8 mouse cellular contexts compared by ENCODE assay signal in genomic region chr1:134955050-134955636, GRCm38 (mm10). TPM values are rescaled to one million over a fixed set of nuclear protein-coding genes. Genes with fewer than 3 reads are reported as not detected.
DNase-seq lines count a peak whose midpoint lies in the region; ATAC-seq lines count a peak whose summit lies in the region.

No protein-coding gene starts in this region.

- peak; percentile 10 for DNase-seq in CD4-positive helper T cell, adult 2 months (ENCODE audit: low read depth, low spot score)
- DNase-seq in embryonic facial prominence, embryonic 14.5 days (ENCODE audit: low spot score), result no peak
- no peak for DNase-seq in limb, embryonic 10.5 days (ENCODE audit: low spot score)
- DNase-seq in naive thymus-derived CD4-positive, alpha-beta T cell, adult 2 months (ENCODE audit: low read depth), result peak; percentile 15
- DNase-seq in thymus, postnatal 36 days, result no peak
- DNase-seq in left cerebral cortex, postnatal 36 days (ENCODE audit: low spot score in 2 of 2), result no peak

- H3K9me3 ChIP-seq in erythroblast, embryonic 14.5 days (ENCODE audit: control insufficient read depth, low read length), result no peaks in the 10 kb centered on the region
- H3K9me3 ChIP-seq in embryonic facial prominence, embryonic 14.5 days (ENCODE audit: control insufficient read depth, low read length), result no peaks in the 10 kb centered on the region
- no peaks in the 10 kb centered on the region for H3K9me3 ChIP-seq in limb, embryonic 10.5 days (replicated peaks)

- no peak for ATAC-seq in erythroblast, adult 5-6 weeks (replicated peaks; ENCODE audit: low FRiP score, poor library complexity, severe bottlenecking)
- ATAC-seq in embryonic facial prominence, embryonic 14.5 days (ENCODE audit: low read depth), result peak; percentile 2; the same call in 1 of the 2 replicates

- peak overlapping the region; percentile 83 for H3K9ac ChIP-seq in embryonic facial prominence, embryonic 14.5 days (ENCODE audit: low read depth, low read length)

- H3K4me1 ChIP-seq in erythroblast, embryonic 14.5 days (ENCODE audit: control insufficient read depth), result peaks cover 27% of the 10 kb centered on the region
- peaks cover 9% of the 10 kb centered on the region for H3K4me1 ChIP-seq in embryonic facial prominence, embryonic 14.5 days (ENCODE audit: control insufficient read depth, insufficient read depth, low read length)
- H3K4me1 ChIP-seq in limb, embryonic 10.5 days, result peaks cover 17% of the 10 kb centered on the region

- WGBS in embryonic facial prominence, embryonic 14.5 days, result 3% methylated on average over 14 of the region's 16 CpGs
- WGBS in limb, embryonic 10.5 days, result 6% methylated on average over 16 of the region's 16 CpGs

- peak overlapping the region; percentile 82 for H3K27ac ChIP-seq in embryonic facial prominence, embryonic 14.5 days (replicated peaks; ENCODE audit: low read depth, low read length)
- H3K27ac ChIP-seq in limb, embryonic 10.5 days, result peak overlapping the region; percentile 92

- H3K27me3 ChIP-seq in erythroblast, embryonic 14.5 days (ENCODE audit: control insufficient read depth), result no peaks in the 10 kb centered on the region
- no peaks in the 10 kb centered on the region for H3K27me3 ChIP-seq in embryonic facial prominence, embryonic 14.5 days (replicated peaks; ENCODE audit: control insufficient read depth, insufficient read depth, low read length)
- no peaks in the 10 kb centered on the region for H3K27me3 ChIP-seq in limb, embryonic 10.5 days (ENCODE audit: low read depth, poor library complexity, severe bottlenecking)

- peak overlapping the region; percentile 90 for H3K4me2 ChIP-seq in embryonic facial prominence, embryonic 14.5 days (ENCODE audit: low read depth, low read length)

- intact Hi-C loops in left cerebral cortex, postnatal 36 days (cut with DNase I), result loop anchor here (5.0 kb wide), 1 partner anchor 43 kb away; no protein-coding TSS in a partner anchor

- H3K36me3 ChIP-seq in erythroblast, embryonic 14.5 days (ENCODE audit: control insufficient read depth), result peaks cover 9% of the 10 kb centered on the region
- no peaks in the 10 kb centered on the region for H3K36me3 ChIP-seq in embryonic facial prominence, embryonic 14.5 days (ENCODE audit: control insufficient read depth, insufficient read depth, low read length)
- H3K36me3 ChIP-seq in limb, embryonic 10.5 days, result no peaks in the 10 kb centered on the region

- H3K4me3 ChIP-seq in erythroblast, embryonic 14.5 days (replicated peaks), result peak overlapping the region; percentile 83
- peak overlapping the region; percentile 76 for H3K4me3 ChIP-seq in embryonic facial prominence, embryonic 14.5 days (ENCODE audit: low read depth, low read length)
- peak overlapping the region; percentile 93 for H3K4me3 ChIP-seq in limb, embryonic 10.5 days

RNA-seq across cellular contexts. Expression of gene Ppp1r12b, which starts 0.6 kb away (rescaled TPM):
- 0.11 and 0.12 TPM in 2 replicates for polyA plus RNA-seq in erythroblast, embryonic 14.5 days (2012)
- 0.63 and 1.5 TPM in 2 replicates for total RNA-seq in erythroblast, adult 5-6 weeks (2015; ENCODE audit: low replicate concordance)
- total RNA-seq in erythroblast, adult 5-6 weeks (2017; ENCODE audit: low replicate concordance), result 5.2 and 5.9 TPM in 2 replicates
- 9.4 and 11.8 TPM in 2 replicates for polyA plus RNA-seq in embryonic facial prominence, embryonic 14.5 days (2014; fragmentation: Nextera tagmentation; extraction: Ambion mirVana)
- polyA plus RNA-seq in limb, embryonic 10.5 days (2016; fragmentation: Nextera tagmentation; extraction: Ambion mirVana), result 5.5 and 5.7 TPM in 2 replicates
- total RNA-seq in left cerebral cortex, postnatal 36 days (2021), result 10 to 100 TPM; 75.6 to 88.7 TPM

RNA-seq across cellular contexts. Expression of gene Ube2t, which starts 7.2 kb away (rescaled TPM):
- 1.2 and 1.8 TPM in 2 replicates for polyA plus RNA-seq in erythroblast, embryonic 14.5 days (2012)
- total RNA-seq in erythroblast, adult 5-6 weeks (2015; ENCODE audit: low replicate concordance), result 26.3 and 43.6 TPM in 2 replicates
- total RNA-seq in erythroblast, adult 5-6 weeks (2017; ENCODE audit: low replicate concordance), result 7.8 and 24.8 TPM in 2 replicates
- polyA plus RNA-seq in embryonic facial prominence, embryonic 14.5 days (2014; fragmentation: Nextera tagmentation; extraction: Ambion mirVana), result 23.0 and 24.8 TPM in 2 replicates
- polyA plus RNA-seq in limb, embryonic 10.5 days (2016; fragmentation: Nextera tagmentation; extraction: Ambion mirVana), result 50.2 and 51.1 TPM in 2 replicates
- 1 to 10 TPM; 2.4 to 4.2 TPM for total RNA-seq in left cerebral cortex, postnatal 36 days (2021)

Comparison
In these comparisons a context has a peak if more than half of its experiments do, and no peak if none do; other contexts are left out.
1. DNase-seq: peak in CD4-positive helper T cell, adult 2 months (single experiment) and naive thymus-derived CD4-positive, alpha-beta T cell, adult 2 months (single experiment); none in embryonic facial prominence, embryonic 14.5 days (single experiment), limb, embryonic 10.5 days (single experiment), thymus, postnatal 36 days (0 of 2) and left cerebral cortex, postnatal 36 days (0 of 2).
2. Peak in every context shown above with its lines, with median percentiles within 50 percentile points of each other: H3K4me3 ChIP-seq.